Mouse (Mus musculus): ENCODE data around the gene Cage1. TPM values are rescaled to one million over a fixed set of nuclear protein-coding genes. Genes with fewer than 3 reads are reported as not detected.

Gene Cage1
- polyA plus RNA-seq, 1 experiment from 2014 or later = 1.6 TPM

- no peak overlapping the region for H3K27ac ChIP-seq (replicated peaks)
- H3K4me3 ChIP-seq (replicated peaks) = no peak overlapping the region
- H3K4me2 ChIP-seq (replicated peaks) = no peak overlapping the region
- WGBS = 91% methylated on average over 5 of the region's 5 CpGs
- no peaks in the 10 kb centered on the region for H3K27me3 ChIP-seq
- H3K9me3 ChIP-seq (replicated peaks) = no peaks in the 10 kb centered on the region
- H3K4me1 ChIP-seq = no peaks in the 10 kb centered on the region
- H3K36me3 ChIP-seq = peaks cover 79% of the 10 kb centered on the region
- no peak overlapping the region for H3K9ac ChIP-seq
- no peak for ATAC-seq (ENCODE audit: insufficient number of reproducible peaks, low FRiP score, low TSS enrichment, low read depth)
These were observed 55.8 kb downstream of the Cage1 start for GRCm38 (mm10) chr13:37981063-37981462.

GRCm38 (mm10) chr13:37980346-37980745, 56.5 kb downstream of the Cage1 start:
- Histone ChIP-seq H3K9ac (no peak overlapping the region), H3K27me3 (no peaks in the 10 kb centered on the region), H3K9me3 (replicated peaks) (no peaks in the 10 kb centered on the region), H3K36me3 (peaks cover 75% of the 10 kb centered on the region), H3K4me3 (replicated peaks) (no peak overlapping the region), H3K4me1 (no peaks in the 10 kb centered on the region), H3K4me2 (replicated peaks) (no peak overlapping the region), H3K27ac (replicated peaks) (no peak overlapping the region)
- 89% methylated on average over 10 of the region's 10 CpGs for WGBS
- ATAC-seq (ENCODE audit: insufficient number of reproducible peaks, low FRiP score, low TSS enrichment, low read depth) = no peak

- no peak overlapping the region for H3K27ac ChIP-seq (replicated peaks)
- H3K27me3 ChIP-seq = no peaks in the 10 kb centered on the region
- H3K9ac ChIP-seq = no peak overlapping the region
- no peak overlapping the region for H3K4me3 ChIP-seq (replicated peaks)
- 90% methylated on average over 12 of the region's 12 CpGs for WGBS
- no peak for ATAC-seq (ENCODE audit: insufficient number of reproducible peaks, low FRiP score, low TSS enrichment, low read depth)
- H3K4me2 ChIP-seq (replicated peaks) = no peak overlapping the region
- H3K9me3 ChIP-seq (replicated peaks) = no peaks in the 10 kb centered on the region
- no peaks in the 10 kb centered on the region for H3K4me1 ChIP-seq
- H3K36me3 ChIP-seq = peaks cover 73% of the 10 kb centered on the region
These were observed 57.4 kb downstream of the Cage1 start for GRCm38 (mm10) chr13:37979506-37979905.

GRCm38 (mm10) chr13:37974731-37975130, 62.1 kb downstream of the Cage1 start:
- H3K9me3 ChIP-seq (replicated peaks) = no peaks in the 10 kb centered on the region
- H3K4me2 ChIP-seq (replicated peaks) = no peak overlapping the region
- 85% methylated on average over 5 of the region's 5 CpGs for WGBS
- H3K9ac ChIP-seq = no peak overlapping the region
- H3K4me3 ChIP-seq (replicated peaks) = no peak overlapping the region
- no peaks in the 10 kb centered on the region for H3K4me1 ChIP-seq
- no peaks in the 10 kb centered on the region for H3K27me3 ChIP-seq
- H3K27ac ChIP-seq (replicated peaks) = no peak overlapping the region
- H3K36me3 ChIP-seq = peaks cover 35% of the 10 kb centered on the region
- no peak for ATAC-seq (ENCODE audit: insufficient number of reproducible peaks, low FRiP score, low TSS enrichment, low read depth)

- H3K4me3 ChIP-seq (replicated peaks) = no peak overlapping the region
- ATAC-seq (ENCODE audit: insufficient number of reproducible peaks, low FRiP score, low TSS enrichment, low read depth) = no peak
- no peaks in the 10 kb centered on the region for H3K9me3 ChIP-seq (replicated peaks)
- peaks cover 29% of the 10 kb centered on the region for H3K36me3 ChIP-seq
- no peak overlapping the region for H3K4me2 ChIP-seq (replicated peaks)
- H3K27ac ChIP-seq (replicated peaks) = no peak overlapping the region
- whole genome bisulfite sequencing = 89% methylated on average over 6 of the region's 6 CpGs
- H3K27me3 ChIP-seq = no peaks in the 10 kb centered on the region
- no peak overlapping the region for H3K9ac ChIP-seq
- peaks cover 6% of the 10 kb centered on the region for H3K4me1 ChIP-seq
These were observed 62.8 kb downstream of the Cage1 start for GRCm38 (mm10) chr13:37974036-37974435.

- Histone ChIP-seq H3K9me3 (replicated peaks) (no peaks in the 10 kb centered on the region), H3K9ac (no peak overlapping the region), H3K36me3 (peaks cover 4% of the 10 kb centered on the region; the same call in 1 of the 2 replicates), H3K4me2 (replicated peaks) (no peak overlapping the region), H3K4me3 (replicated peaks) (no peak overlapping the region), H3K4me1 (peaks cover 26% of the 10 kb centered on the region), H3K27me3 (no peaks in the 10 kb centered on the region), H3K27ac (replicated peaks) (no peak overlapping the region)
- no peak for ATAC-seq (ENCODE audit: insufficient number of reproducible peaks, low FRiP score, low TSS enrichment, low read depth)
- 82% methylated on average over 11 of the region's 11 CpGs for WGBS
These were observed 65.9 kb downstream of the Cage1 start for GRCm38 (mm10) chr13:37970887-37971530.

GRCm38 (mm10) chr13:37969988-37970387, 66.9 kb downstream of the Cage1 start:
- Histone ChIP-seq H3K27ac (replicated peaks) (no peak overlapping the region), H3K9ac (no peak overlapping the region), H3K4me1 (peaks cover 29% of the 10 kb centered on the region), H3K4me3 (replicated peaks) (no peak overlapping the region), H3K36me3 (no peaks in the 10 kb centered on the region; the same call in 1 of the 2 replicates), H3K27me3 (no peaks in the 10 kb centered on the region), H3K9me3 (replicated peaks) (no peaks in the 10 kb centered on the region), H3K4me2 (replicated peaks) (no peak overlapping the region)
- ATAC-seq (ENCODE audit: insufficient number of reproducible peaks, low FRiP score, low TSS enrichment, low read depth) = no peak
- 57% methylated on average over 8 of the region's 8 CpGs for WGBS

GRCm38 (mm10) chr13:37969337-37969736, 67.5 kb downstream of the Cage1 start:
- Histone ChIP-seq H3K9me3 (replicated peaks) (no peaks in the 10 kb centered on the region), H3K27me3 (no peaks in the 10 kb centered on the region), H3K4me2 (replicated peaks) (0 out of 2 replicates have a peak overlapping the region, but pooled peaks have one; percentile 12), H3K9ac (no peak overlapping the region), H3K27ac (replicated peaks) (no peak overlapping the region), H3K4me1 (peaks cover 35% of the 10 kb centered on the region), H3K36me3 (no peaks in the 10 kb centered on the region; the same call in 1 of the 2 replicates), H3K4me3 (replicated peaks) (no peak overlapping the region)
- ATAC-seq (ENCODE audit: insufficient number of reproducible peaks, low FRiP score, low TSS enrichment, low read depth) = no peak
- 7% methylated on average over 14 of the region's 14 CpGs for WGBS

GRCm38 (mm10) chr13:37967565-37967964, 69.3 kb downstream of the Cage1 start:
- no peaks in the 10 kb centered on the region; the same call in 1 of the 2 replicates for H3K36me3 ChIP-seq
- peaks cover 41% of the 10 kb centered on the region for H3K4me1 ChIP-seq
- H3K27me3 ChIP-seq = no peaks in the 10 kb centered on the region
- no peak overlapping the region for H3K4me3 ChIP-seq (replicated peaks)
- no peak for ATAC-seq (ENCODE audit: insufficient number of reproducible peaks, low FRiP score, low TSS enrichment, low read depth)
- H3K9ac ChIP-seq = no peak overlapping the region
- WGBS = 28% methylated on average over 10 of the region's 10 CpGs
- H3K27ac ChIP-seq (replicated peaks) = no peak overlapping the region; the same call in 1 of the 2 replicates
- no peaks in the 10 kb centered on the region for H3K9me3 ChIP-seq (replicated peaks)
- peak overlapping the region; percentile 24; the same call in 1 of the 2 replicates for H3K4me2 ChIP-seq (replicated peaks)

GRCm38 (mm10) chr13:37967052-37967437, 69.8 kb downstream of the Cage1 start:
- H3K9ac ChIP-seq = no peak overlapping the region
- WGBS = 23% methylated on average over 12 of the region's 12 CpGs
- ATAC-seq (ENCODE audit: insufficient number of reproducible peaks, low FRiP score, low TSS enrichment, low read depth) = peak; percentile 44; the same call in 1 of the 2 replicates
- H3K27me3 ChIP-seq = no peaks in the 10 kb centered on the region
- no peaks in the 10 kb centered on the region for H3K9me3 ChIP-seq (replicated peaks)
- H3K27ac ChIP-seq (replicated peaks) = no peak overlapping the region; the same call in 1 of the 2 replicates
- H3K36me3 ChIP-seq = no peaks in the 10 kb centered on the region; the same call in 1 of the 2 replicates
- H3K4me2 ChIP-seq (replicated peaks) = peak overlapping the region; percentile 24
- no peak overlapping the region for H3K4me3 ChIP-seq (replicated peaks)
- peaks cover 41% of the 10 kb centered on the region for H3K4me1 ChIP-seq

GRCm38 (mm10) chr13:37966256-37967051, 70.4 kb downstream of the Cage1 start:
- peak overlapping the region; percentile 24; the same call in 1 of the 2 replicates for H3K4me2 ChIP-seq (replicated peaks)
- H3K4me3 ChIP-seq (replicated peaks) = no peak overlapping the region
- H3K9me3 ChIP-seq (replicated peaks) = no peaks in the 10 kb centered on the region
- no peak overlapping the region for H3K9ac ChIP-seq
- H3K36me3 ChIP-seq = no peaks in the 10 kb centered on the region; the same call in 1 of the 2 replicates
- peaks cover 41% of the 10 kb centered on the region for H3K4me1 ChIP-seq
- H3K27me3 ChIP-seq = no peaks in the 10 kb centered on the region
- no peak overlapping the region; the same call in 1 of the 2 replicates for H3K27ac ChIP-seq (replicated peaks)
- 64% methylated on average over 15 of the region's 15 CpGs for WGBS
- no peak for ATAC-seq (ENCODE audit: insufficient number of reproducible peaks, low FRiP score, low TSS enrichment, low read depth)

All from embryonic facial prominence, embryonic 15.5 days (tissue).